Mouse (Mus musculus) lung, postnatal 14 days (tissue): ENCODE measurements around the gene Fam151b.

Source experiments
- DNase-seq: peaks from one replicate; pipeline ENCODE4 v3.0.0; 2021

The Fam151b gene

DNA sequence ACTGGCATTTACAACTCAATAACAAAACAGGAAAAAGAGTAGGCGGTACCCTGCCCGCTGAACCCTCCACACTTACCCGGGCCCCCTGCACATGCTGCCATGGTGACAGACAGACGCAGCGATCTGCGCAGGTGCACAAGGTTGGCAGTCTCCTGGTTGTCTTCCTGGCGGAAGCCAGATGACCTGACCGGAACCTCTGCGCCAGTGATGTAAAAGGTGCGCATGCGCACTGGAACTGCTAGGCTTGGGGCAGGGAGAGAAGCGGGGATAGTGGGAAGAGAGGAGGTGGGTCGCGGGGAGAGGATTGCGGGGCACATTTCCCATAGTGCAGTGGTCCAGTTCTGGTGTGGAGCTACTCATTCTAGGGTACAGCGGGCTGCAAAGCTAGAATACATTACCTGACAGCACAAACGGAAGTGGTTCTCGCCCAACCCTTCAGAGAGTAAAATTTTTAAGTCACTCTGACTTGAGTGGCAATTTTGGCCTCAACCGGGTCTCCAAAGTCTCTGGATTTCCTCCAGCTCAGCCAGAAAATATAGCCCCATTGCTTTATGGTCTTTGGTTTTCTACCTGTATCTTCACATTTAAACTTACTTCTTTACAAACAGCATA lies at the start of gene Fam151b:
TSS of gene Fam151b (minus strand) at position 164 of the 612 bp plus-strand sequence.
- peak; percentile 90 for DNase-seq

DNA sequence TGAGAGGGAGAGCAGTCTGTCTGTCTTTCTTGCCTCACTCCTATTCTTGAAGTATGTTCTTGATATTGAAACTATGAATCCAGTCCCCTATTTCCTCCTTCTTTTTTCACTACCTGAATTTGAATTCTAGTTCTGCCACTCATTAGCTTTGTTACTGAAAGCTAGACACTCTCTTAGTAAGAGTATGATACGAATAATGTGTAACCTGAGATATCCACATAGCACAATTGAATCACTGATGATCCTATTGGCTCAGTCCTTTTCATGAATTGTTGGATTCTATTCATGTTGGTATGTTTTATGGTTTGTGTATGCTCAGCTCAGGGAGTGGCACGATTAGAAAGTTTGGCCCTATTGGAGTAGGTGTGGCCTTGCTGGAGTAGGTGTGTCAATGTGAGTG lies 48.4 kb upstream of the Fam151b start:
- no peak for DNase-seq

DNA sequence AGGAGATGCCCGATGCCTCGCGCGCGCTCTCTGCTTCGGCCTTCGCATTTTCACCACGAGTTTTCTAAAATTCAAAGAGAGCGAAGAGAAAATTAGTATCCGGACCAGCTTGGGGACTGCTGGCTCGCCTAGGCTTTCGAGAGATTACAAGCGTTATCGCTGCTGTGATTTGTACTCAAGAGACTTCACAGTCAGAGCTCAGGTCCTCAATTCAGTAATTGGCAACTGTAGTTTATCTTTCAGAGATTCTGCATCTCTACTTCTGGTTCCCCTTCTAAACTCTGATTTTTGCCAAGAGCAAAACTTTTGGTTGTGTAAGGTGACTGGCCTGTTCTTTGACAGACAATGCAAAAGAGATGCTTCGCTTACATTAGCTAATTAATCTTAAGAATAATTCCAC lies 47.4 kb upstream of the Fam151b start:
- DNase-seq = no peak

DNA sequence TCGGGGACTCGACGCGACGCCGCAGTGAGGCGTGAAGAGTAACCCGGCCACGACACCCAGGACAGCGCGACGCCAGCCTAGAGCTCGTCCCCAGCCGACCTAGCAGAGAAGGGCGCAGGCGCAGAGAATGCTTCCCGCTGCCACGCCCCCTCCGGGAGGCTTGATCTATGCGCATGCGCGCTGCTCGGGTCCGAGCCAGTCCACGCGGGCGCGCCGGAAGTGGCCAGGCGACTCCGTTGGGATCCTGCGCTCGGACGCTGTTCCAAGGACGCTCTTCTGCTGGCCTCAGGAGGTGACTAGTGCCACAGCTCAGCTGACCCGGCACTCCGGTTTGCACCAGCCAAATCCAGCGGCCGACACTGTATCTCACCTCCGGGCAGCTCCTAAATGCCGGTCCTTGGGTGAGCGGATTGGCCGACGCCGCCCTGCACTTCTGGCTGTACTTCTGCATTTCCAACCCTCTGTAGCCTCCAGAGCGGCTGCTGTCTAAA lies 47.0 kb upstream of the Fam151b start, which contains the start of gene Zfyve16:
TSS of gene Zfyve16 (minus strand) at position 148 of the 491 bp plus-strand sequence.
- DNase-seq = peak; percentile 98

DNA sequence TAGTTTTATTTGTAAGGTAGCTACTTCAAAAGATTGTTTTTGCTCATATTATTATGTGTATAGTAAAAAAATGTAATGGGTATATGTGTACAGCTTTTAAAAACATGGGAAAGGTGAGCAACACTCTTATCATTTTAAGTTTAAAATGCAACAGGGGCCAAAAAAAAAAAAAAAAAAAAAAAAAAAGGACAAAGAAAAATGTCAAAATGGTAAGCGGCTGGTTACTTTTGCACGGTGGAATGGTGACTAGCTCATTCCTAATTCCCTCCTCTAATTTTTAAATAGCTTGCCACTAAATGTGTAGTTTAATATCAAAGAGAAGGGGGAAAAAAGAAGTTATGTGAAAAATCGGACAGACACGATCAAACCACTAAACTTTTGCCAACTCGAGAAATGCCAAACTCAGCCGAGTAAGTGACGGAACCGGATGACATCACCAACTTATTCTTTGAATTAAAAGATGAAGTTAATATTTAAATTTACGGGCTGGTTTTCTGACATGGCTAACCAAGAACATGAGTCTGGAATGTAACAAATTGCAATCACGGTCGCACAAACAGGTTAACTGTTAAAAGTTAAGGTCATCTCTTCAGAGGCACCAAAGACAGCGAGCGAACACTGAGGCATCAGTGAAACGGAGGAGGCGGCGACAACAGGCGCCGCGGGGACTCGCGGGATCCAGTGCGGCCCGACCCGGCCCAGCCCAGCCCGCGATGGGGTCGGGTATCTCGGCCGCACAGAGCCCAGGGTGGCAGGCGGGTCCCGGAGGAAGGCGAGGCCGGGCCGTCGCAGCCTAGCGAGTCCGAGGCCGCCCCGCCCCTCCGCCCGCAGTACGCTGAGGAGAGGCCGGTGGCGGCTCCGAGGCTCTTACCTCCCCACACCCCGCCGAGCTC lies 46.3 kb upstream of the Fam151b start:
- DNase-seq = no peak

DNA sequence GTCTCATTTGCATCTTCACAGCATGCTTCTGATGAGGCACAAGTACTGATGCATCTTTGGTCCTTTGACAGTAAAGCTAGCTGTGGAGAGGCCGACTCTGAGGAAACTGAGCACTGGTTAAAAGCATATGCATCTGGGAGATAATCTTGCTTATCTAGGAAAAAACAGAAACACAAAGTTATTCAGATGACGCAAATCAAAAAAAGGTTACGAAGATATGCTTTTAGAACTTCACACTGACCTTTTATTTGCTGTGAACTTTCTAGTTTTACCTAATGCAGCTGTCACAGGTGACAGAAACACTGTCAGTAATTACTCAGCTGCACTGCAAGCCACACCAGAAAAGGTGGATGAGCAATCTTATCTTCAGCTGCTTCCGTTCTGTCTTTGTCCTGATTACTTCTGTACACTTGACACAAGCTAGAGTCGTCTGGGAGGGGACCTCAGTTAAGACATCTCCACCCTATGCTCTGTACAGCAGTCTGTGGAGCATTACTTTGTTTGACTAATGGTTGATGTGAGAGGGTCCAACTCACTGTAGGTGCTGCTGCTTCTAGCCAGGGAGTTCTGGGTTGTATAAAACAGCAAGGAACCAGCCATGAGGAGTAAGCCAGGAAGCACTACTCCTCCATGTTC lies 39.5 kb upstream of the Fam151b start:
- no peak for DNase-seq

DNA sequence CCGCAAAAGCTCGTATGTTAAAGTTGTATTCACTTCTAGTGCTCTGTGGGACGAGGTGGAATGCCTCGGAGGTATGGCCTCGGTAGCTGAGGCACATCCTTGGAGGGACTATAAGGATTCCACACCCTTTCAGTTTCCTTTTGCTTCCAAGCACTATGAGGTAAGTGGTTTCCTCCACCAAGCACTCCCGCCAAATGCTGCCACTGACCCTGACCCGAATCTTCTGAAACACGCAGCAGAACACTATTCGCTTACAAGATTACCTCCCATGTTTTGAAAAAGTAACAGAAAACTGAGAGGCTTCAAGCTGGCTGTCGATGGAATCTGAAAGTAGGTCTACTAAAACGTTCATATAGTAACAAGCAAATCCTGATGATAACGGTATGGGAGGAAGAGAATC lies 21.1 kb upstream of the Fam151b start:
- DNase-seq = no peak

DNA sequence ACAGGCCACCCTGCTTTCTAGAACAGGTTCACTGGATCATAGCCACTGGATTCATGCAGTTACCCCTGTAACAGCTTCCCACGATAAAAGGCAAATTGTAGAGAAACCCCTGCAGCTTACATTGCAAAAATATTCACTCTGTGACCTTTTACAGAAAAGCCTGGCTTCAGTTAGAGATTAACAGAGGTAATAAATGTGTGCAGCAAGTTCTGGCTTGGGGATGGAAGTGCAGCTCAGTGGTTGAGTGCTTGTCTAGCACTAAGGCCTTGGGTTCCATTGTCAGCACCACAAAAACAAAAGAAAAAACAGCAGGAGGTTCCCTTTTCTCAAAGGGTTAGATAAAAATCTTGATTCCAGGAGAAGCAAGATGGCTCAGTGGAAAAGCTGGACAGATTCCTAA lies 8.1 kb upstream of the Fam151b start:
- no peak for DNase-seq

DNA sequence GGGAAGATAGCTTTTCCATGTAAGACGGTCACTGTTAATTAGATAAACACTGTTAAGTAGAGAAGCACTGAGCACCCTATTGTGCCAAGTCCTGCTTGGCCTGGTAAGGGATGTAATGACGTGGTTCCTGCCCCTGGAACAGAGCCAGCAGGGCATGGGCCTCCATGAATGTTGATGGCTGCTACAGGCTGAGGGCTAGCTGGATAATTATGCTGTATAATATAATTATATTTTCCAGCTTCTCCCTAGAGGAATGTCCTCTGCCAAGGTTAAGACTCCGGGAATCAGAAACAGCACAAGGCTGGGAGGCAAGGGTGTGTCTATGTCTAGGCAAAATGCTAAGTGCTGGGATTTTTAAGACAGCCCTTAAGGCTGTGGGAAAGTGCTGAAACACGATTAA lies 7.0 kb upstream of the Fam151b start:
- DNase-seq = no peak

DNA sequence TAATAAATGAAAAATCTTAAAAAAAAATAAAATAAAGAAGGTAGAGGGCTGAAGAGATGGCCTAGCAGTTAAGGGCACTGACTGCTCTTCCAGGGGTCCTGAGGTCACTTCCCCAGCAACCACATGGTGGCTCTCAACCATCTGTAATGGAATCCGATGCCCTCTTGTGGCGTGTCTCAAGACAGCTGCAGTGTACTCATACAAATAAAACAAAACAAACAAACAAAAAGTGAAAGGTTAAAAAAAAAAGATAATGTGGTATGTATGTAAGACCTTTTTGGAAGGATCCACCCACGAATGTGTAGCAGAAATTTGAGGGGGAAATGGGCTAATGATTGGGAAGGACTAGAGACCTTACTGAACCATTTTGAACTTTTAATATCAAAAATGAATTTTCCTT lies 467 bp downstream of the Fam151b start:
- peak; percentile 56 for DNase-seq

DNA sequence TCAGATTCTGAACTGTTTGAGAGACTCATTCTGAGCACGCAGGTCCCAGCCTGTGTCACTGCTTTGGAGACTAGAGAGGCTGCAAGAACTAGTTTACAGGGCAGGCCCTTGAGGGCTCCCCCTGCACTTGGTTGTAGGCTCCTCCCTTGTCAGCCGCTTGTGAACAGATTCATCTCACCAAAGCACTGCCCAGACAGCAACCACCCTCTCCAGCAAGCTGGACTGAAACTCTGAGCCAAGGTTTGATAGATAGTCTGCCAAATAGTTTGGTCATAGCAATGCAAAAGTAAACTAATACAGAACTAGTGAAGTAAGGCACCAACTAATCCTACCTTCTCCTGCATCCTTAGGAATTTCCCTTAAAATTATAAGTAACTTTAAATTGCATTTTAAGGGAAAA lies 13.7 kb downstream of the Fam151b start:
- DNase-seq = no peak

DNA sequence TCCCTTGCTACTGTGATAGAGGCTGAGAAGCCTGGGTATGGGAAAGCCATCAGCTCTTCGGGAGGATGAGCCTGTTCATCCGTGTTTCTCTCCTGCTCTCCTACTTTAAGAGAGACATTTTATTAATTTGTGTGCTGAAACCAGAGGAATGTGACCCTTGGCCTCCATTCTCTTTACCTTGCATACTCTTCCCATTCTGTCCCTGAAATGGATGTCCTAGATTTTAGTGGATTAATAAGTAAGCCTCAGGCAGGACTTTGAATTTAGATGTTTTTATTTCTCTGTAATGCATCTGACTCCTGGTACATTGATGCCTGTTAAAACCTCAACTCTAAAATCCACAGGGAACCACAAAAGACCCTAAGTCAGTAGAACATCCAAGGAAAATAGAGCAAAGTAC lies 14.4 kb downstream of the Fam151b start:
- no peak for DNase-seq

DNA sequence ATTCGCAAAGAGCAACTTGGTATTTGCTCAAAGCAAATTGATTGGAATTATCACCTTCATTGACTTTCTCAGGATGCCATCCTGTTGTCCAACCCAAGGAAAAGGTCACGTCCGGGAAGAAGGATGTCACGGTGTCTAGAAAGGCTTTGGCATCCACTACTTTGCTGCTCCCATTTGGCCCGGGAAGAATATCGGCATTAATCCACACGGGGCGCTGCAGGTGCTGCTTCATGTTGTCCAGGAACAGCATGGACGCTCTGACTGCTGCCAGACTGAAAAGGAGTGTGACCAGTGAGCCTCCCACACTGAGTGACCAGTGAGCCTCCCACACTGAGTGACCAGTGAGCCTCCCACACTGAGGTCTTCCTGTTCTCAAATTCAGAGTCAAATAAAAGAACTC lies 15.9 kb downstream of the Fam151b start:
- DNase-seq = no peak

DNA sequence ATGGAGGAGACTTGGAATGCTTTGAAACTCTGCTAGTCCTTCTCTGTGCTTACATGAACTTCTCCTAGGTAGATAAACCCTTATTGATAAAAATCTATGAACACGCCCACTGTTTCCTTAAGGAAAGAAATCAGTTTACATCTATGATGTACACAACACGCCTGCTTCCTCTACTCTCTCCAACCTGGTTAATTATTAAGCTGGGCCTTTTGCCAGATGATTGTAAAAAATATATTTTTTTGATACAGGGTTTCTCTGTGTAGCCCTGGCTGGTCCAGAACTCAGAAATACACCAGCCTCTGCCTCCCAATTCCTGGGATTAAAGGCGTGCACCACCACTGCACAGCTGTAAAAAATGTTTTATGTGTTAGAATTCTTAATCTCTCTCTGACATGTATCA lies 19.1 kb downstream of the Fam151b start:
- DNase-seq = no peak

DNA sequence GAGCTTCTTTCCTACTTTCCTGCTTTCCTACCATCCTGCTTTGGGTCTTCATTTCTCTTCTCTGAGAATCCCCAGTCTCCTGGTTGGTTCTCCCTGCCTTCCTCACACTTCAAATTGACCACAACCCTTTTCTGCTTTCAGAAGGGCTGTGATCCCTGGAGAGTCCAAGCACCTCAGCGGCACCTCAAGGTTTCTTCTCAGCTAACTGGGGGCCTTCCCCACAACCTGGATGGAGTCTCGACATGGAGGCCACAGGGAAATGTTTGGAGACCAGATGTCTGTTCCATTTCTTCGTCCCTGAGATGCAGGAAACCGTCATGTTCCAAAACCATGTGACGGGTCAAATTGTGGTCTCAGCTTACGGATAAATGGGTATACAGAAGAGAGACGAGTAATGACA lies 36.9 kb downstream of the Fam151b start:
- no peak for DNase-seq

DNA sequence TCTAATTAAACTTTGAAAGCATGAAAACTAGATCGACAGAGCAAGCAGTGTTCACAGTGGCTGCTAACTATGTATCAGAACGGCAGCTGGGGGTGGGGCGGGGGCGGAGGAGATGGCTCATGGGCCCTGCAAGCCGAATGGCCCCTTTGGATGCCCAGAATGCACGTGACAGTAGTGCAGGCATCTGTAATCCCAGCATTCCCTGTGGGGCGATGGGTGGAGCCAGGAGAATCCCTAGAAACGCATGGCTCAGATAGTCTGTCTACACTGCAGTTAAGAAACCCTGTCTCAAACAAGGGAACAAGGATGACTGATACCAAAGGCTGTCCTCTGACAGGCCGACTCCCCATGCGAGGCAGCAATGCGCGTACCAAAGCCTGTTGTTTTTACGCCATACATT lies 43.5 kb downstream of the Fam151b start:
- no peak for DNase-seq

DNA sequence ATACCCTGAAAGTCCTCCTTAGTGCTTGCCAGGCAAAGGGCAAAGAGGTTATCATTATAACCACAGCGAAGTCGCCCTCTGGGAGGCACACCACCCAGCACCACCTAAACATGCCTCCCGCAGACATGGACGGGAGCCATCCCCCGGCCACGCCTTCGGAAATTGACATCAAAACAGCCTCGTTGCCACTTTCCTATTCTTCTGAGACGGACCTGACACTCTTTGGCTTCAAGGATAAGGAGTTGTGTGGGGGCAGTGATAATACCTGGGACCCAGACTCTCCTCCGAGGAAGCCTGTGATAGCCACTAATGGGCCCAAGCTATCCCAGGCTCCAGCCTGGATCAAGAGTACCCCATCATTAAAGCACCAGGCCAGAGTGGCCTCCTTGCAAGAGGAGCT lies 45.2 kb downstream of the Fam151b start:
- no peak for DNase-seq

DNA sequence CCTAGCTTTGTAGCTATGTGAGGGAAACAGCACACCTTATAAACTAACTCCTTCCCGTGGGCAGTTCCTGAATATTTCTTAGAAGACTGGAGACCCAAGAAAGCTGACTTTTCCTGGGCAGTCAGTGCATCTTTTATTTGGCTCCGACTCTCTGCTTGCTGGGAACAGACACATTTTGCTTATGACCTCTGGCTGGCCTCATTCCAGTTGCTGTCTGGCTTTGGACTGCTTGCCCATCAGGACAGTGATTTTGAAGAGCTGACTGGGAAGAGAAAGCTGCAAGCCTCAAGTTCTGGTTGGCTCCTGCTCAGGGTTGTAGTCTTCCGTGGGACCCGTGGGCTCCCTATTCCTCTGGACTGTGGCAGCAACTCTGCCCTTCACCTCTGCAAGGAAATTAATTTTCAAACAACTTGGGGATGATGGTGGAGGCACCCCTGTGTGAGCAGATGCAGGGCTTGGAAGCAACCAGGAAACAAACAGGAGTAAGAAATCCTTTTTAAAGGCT lies 56.4 kb downstream of the Fam151b start:
- DNase-seq = peak; percentile 44

DNA sequence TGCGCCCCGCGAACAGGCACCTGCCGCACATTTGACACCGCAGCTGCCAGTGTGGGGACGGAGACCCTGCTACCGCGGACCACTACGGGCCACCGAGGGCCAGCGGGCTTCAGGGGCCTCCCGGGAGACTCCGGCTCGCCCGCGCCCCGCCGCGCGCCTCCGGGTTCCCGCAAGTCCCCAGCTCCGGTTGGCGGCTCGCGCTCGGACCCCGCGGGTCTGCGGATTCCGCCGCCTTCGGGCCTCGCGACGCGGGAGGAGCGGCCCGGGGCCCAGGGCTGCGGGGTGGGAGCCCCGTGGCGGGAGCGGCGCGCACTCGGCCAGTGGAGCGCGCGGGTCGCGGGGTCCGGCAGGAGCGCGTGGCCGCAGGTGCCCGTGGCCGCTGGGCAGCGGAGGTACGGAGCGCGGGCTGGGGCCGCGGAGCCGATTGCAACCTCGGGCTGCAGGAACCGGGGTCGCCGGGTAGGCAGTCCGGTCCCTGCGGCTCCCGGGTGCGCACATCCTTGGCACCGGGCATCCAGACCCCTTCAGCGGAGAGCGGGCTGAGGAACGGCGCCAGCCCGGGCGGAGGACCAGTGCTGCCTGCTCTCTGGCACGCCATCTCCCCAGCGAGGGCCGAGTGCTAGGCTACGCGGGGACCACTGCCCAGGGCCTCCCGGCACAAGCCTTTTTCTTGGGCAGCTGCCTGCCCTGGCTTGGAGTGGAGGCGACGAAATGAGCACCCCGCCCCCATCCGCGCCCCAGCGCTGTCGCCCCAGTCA lies 57.3 kb downstream of the Fam151b start:
- DNase-seq = peak; percentile 6

DNA sequence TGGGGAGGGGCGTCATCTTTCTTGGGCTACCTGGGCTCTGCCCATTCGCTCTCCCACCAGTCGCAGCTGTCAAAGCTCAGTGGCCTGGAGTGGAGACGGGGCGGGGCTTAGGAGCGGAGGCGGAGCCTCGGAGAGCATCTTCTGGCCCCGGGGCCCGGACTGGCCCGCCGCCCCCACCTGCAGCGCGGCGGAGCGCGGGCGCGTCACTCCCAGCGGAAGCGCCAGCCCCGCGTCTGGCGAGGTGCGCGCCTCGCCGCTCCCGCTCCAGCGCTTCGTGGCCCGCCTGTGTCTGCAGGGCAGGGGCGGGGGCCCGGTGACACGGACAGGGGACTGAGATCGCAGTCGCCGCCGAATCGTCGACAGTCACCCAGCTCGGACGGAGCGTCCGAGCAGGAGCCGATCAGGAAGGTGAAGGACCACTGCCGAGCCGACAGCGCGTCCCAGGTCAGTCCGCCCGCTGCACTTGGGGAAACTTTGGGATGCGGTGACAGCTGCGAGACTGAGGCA lies 58.0 kb downstream of the Fam151b start, which contains the start of gene Ankrd34b:
TSS of gene Ankrd34b (plus strand) at position 139 of the 507 bp plus-strand sequence.
- DNase-seq = peak; percentile 33

DNA sequence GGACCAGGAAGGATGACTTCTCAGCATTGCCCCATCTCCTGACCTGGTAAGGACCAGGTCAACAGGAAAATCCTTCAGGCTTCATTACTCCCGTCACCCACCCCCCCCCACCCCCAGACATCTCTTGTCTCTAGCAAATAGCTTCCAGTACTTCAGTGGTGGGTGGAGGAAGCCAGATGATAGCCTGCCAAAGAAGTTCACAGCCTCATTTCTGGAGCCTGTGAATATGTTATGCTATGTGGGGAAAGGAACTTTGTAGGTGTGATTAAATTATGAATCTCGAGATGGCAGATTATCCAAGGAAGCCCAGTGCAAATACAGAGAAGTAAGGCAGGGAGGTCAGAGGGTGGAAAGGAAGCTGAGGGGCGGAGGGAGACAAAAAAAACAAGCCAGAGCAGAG lies 60.1 kb downstream of the Fam151b start:
- DNase-seq = no peak

DNA sequence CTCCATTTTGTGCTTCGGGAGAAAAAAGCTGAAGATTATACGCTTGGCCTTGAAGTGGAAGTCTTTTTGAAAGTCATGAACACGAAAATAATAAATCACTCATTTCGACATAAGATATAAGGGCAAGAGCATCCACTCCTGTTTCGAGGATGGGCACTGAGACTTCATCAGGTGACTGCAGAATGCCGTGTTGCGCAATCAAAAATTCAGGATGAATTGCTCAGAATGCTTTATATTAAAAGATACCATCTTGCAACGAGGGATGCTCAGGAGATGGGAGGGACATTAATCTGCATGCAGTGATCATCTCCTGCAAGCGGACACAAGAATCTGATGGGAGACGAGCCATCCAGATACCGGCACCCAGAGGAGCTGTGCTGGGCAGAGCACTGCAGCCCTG lies 64.2 kb downstream of the Fam151b start:
- DNase-seq = no peak
